Mouse (Mus musculus) thymus, adult 2 months (tissue): Measurements from ENCODE around the gene Pla2g2c.

Source experiments
- CTCF ChIP-seq: fragments of 200-500 bp; IDR thresholded peaks from 2 replicates; pipeline ENCODE4 v1.5.1; 2012; ENCODE audit warnings: mild to moderate bottlenecking, control low read depth, low read length, moderate library complexity, borderline replicate concordance; ENCODE audit not compliant: control insufficient read depth, poor library complexity, insufficient read depth; ENCODE audit errors: extremely low read depth
- POLR2A ChIP-seq: fragments of 200-500 bp; IDR thresholded peaks from 2 replicates; pipeline ENCODE4 v1.6.1; 2012; ENCODE audit warnings: mild to moderate bottlenecking, low read length, control low read depth, moderate library complexity; ENCODE audit not compliant: control insufficient read depth, poor library complexity, insufficient read depth; ENCODE audit errors: extremely low read depth

DNA sequence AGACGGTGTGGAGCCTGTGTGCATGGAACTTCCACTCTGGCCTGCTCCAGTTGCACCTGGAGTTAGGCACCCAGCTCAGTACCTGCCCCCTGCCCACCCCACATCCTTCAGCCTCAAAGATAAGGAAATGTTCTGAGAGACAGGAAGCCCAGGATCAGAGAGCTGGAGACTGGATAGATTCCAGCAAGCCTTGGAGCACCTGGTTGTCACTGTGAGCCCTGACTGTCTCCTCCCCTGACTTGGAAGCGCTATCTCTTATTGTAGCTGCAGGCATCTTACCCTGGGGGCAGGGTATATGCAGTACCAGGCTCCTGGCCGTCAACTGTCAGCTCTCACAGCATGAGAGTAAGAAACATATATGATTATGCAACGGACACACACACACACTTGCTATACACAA, 30.8 kb downstream of the Pla2g2c start:
- TF ChIP-seq CTCF (no peak), POLR2A (no peak)
